Mouse (Mus musculus) CH12.LX (cell line): ENCODE results near the gene Hnrnpa3. TPM values are rescaled to one million over a fixed set of nuclear protein-coding genes. Genes with fewer than 3 reads are reported as not detected.
A peak's percentile ranks its signal among the peaks of the same experiment; 100 is the strongest.

Source experiments
- DNase-seq: peaks from one replicate; pipeline ENCODE4 v3.0.0-alpha.2; 2013; ENCODE audit errors: extremely low read depth
- H3K27ac ChIP-seq: 2 replicates; pipeline ENCODE4 v1.5.1; 2012; ENCODE audit warnings: low read depth, mild to moderate bottlenecking, control low read depth, moderate library complexity; ENCODE audit not compliant: insufficient read depth
- H3K27me3 ChIP-seq: replicated peaks from 2 replicates; pipeline ENCODE3; 2012; ENCODE audit warnings: inconsistent platforms
- H3K36me3 ChIP-seq, 2 experiments: replicated peaks in 1 of 2; 2 replicates each; pipeline versions ENCODE3 to v1.6.1; 2012; ENCODE audit warnings: inconsistent platforms in 1 of 2, low read length in 1 of 2, mild to moderate bottlenecking in 1 of 2, mixed read lengths in 1 of 2, moderate library complexity in 1 of 2; ENCODE audit not compliant: control insufficient read depth in 1 of 2, insufficient read depth in 1 of 2
- H3K4me1 ChIP-seq, 2 experiments: 2 replicates each; pipeline ENCODE4 v1.6.1; 2012; ENCODE audit warnings: inconsistent platforms in 1 of 2, moderate library complexity in 1 of 2; ENCODE audit not compliant: insufficient read depth in 2 of 2, control insufficient read depth in 1 of 2
- H3K4me2 ChIP-seq: 2 replicates; pipeline ENCODE4 v1.6.1; 2012; ENCODE audit warnings: low read depth, mild to moderate bottlenecking, control low read depth; ENCODE audit not compliant: poor library complexity, insufficient read depth, severe bottlenecking
- H3K4me3 ChIP-seq, 3 experiments: fragments of 150-350 bp in 1 of 3; sonication (generic) in 1 of 3; replicated peaks in 1 of 3; 2 replicates each; pipeline versions ENCODE3 to v1.5.1; 2011 to 2012; ENCODE audit warnings: low read depth in 2 of 3, low read length in 2 of 3, mild to moderate bottlenecking in 2 of 3, moderate library complexity in 2 of 3, control low read depth in 1 of 3, improper control_type of control experiment in 1 of 3, inconsistent platforms in 1 of 3, mixed read lengths in 1 of 3; ENCODE audit not compliant: poor library complexity in 1 of 3
- H3K79me2 ChIP-seq: replicated peaks from 2 replicates; pipeline ENCODE4 v1.6.1; 2012; ENCODE audit warnings: mild to moderate bottlenecking, moderate library complexity; ENCODE audit not compliant: control insufficient read depth, poor library complexity, insufficient read depth, severe bottlenecking; ENCODE audit errors: extremely low read depth
- H3K9ac ChIP-seq: 2 replicates; pipeline ENCODE4 v1.6.1; 2012; ENCODE audit warnings: low read depth, mild to moderate bottlenecking, control low read depth, moderate library complexity; ENCODE audit not compliant: insufficient read depth
- H3K9me3 ChIP-seq: replicated peaks from 2 replicates; pipeline ENCODE3; 2012; ENCODE audit warnings: low read length, inconsistent platforms, mixed read lengths
- BHLHE40 ChIP-seq: IDR thresholded peaks from 2 replicates; pipeline ENCODE4 v1.6.1; 2011; ENCODE audit warnings: mild to moderate bottlenecking, low read depth, low read length, improper control_type of control experiment
- CHD1 ChIP-seq: IDR thresholded peaks from 2 replicates; pipeline ENCODE4 v1.6.1; 2012; ENCODE audit warnings: low read depth, low read length, improper control_type of control experiment, inconsistent platforms
- CHD2 ChIP-seq: IDR thresholded peaks from 2 replicates; pipeline ENCODE4 v1.6.1; 2011; ENCODE audit warnings: low read length, improper control_type of control experiment
- CTCF ChIP-seq, 2 experiments: IDR thresholded peaks in 1 of 2; conservative IDR thresholded peaks in 1 of 2; 2 replicates each; pipeline ENCODE4 v1.5.1; 2011 to 2012; ENCODE audit warnings: low read depth in 2 of 2, low read length in 2 of 2, improper control_type of control experiment in 1 of 2, inconsistent platforms in 1 of 2, mild to moderate bottlenecking in 1 of 2, moderate library complexity in 1 of 2
- E2F4 ChIP-seq: IDR thresholded peaks from 2 replicates; pipeline ENCODE4 v1.6.1; 2011; ENCODE audit warnings: low read depth, low read length, improper control_type of control experiment; ENCODE audit not compliant: insufficient replicate concordance
- ELF1 ChIP-seq: IDR thresholded peaks from 2 replicates; pipeline ENCODE4 v1.6.1; 2014; ENCODE audit warnings: low read depth, mild to moderate bottlenecking, inconsistent platforms, low read length, improper control_type of control experiment
- EP300 ChIP-seq: IDR thresholded peaks from 2 replicates; pipeline ENCODE4 v1.6.1; 2011; ENCODE audit warnings: low read length, improper control_type of control experiment
- ETS1 ChIP-seq: conservative IDR thresholded peaks from 2 replicates; pipeline ENCODE4 v1.6.1; 2012; ENCODE audit warnings: low read depth, mild to moderate bottlenecking, inconsistent platforms, low read length, improper control_type of control experiment, moderate library complexity
- GABPA ChIP-seq: IDR thresholded peaks from 2 replicates; pipeline ENCODE4 v1.6.1; 2012; ENCODE audit warnings: low read depth, low read length, improper control_type of control experiment, inconsistent platforms; ENCODE audit not compliant: insufficient replicate concordance
- HCFC1 ChIP-seq: IDR thresholded peaks from 2 replicates; pipeline ENCODE4 v1.6.1; 2012; ENCODE audit warnings: low read depth, mild to moderate bottlenecking, inconsistent platforms, low read length, improper control_type of control experiment
- IRF4 ChIP-seq: IDR thresholded peaks from 2 replicates; pipeline ENCODE4 v1.6.1; 2014; ENCODE audit warnings: low read depth, mild to moderate bottlenecking, inconsistent platforms, low read length, improper control_type of control experiment
- JUN ChIP-seq: IDR thresholded peaks from 2 replicates; pipeline ENCODE4 v1.6.1; 2011; ENCODE audit warnings: low read depth, mild to moderate bottlenecking, low read length, improper control_type of control experiment, moderate library complexity; ENCODE audit not compliant: insufficient read depth
- JUND ChIP-seq: conservative IDR thresholded peaks from 2 replicates; pipeline ENCODE4 v1.6.1; 2011; ENCODE audit warnings: low read depth, low read length, improper control_type of control experiment
- KAT2A ChIP-seq: IDR thresholded peaks from 2 replicates; pipeline ENCODE4 v1.6.1; 2012; ENCODE audit warnings: low read length, improper control_type of control experiment, inconsistent platforms; ENCODE audit not compliant: insufficient replicate concordance
- MAFK ChIP-seq: IDR thresholded peaks from 2 replicates; pipeline ENCODE4 v1.6.1; 2011; ENCODE audit warnings: low read length, improper control_type of control experiment; ENCODE audit not compliant: insufficient replicate concordance
- MAX ChIP-seq: IDR thresholded peaks from 2 replicates; pipeline ENCODE4 v1.6.1; 2011; ENCODE audit warnings: low read length, improper control_type of control experiment
- MAZ ChIP-seq: IDR thresholded peaks from 2 replicates; pipeline ENCODE4 v1.6.1; 2012; ENCODE audit warnings: low read depth, mild to moderate bottlenecking, inconsistent platforms, low read length, improper control_type of control experiment, moderate library complexity
- MEF2A ChIP-seq: IDR thresholded peaks from 2 replicates; pipeline ENCODE4 v1.6.1; 2014; ENCODE audit warnings: low read depth, mild to moderate bottlenecking, inconsistent platforms, low read length, improper control_type of control experiment, borderline replicate concordance
- MXI1 ChIP-seq: IDR thresholded peaks from 2 replicates; pipeline ENCODE4 v1.6.1; 2011; ENCODE audit warnings: mild to moderate bottlenecking, low read depth, low read length, improper control_type of control experiment
- MYC ChIP-seq: IDR thresholded peaks from 2 replicates; pipeline ENCODE4 v1.6.1; 2011; ENCODE audit warnings: low read depth, mild to moderate bottlenecking, improper control_type of control experiment, low read length
- NELFE ChIP-seq: IDR thresholded peaks from 2 replicates; pipeline ENCODE4 v1.6.1; 2011; ENCODE audit warnings: low read depth, low read length, improper control_type of control experiment
- PAX5 ChIP-seq: IDR thresholded peaks from 2 replicates; pipeline ENCODE4 v1.6.1; 2012; ENCODE audit warnings: low read length, inconsistent platforms, mixed read lengths
- POLR2A ChIP-seq: IDR thresholded peaks from 2 replicates; pipeline ENCODE4 v1.6.1; 2011; ENCODE audit warnings: low read depth, mild to moderate bottlenecking, improper control_type of control experiment, low read length
- POLR2AphosphoS2 ChIP-seq: IDR thresholded peaks from 2 replicates; pipeline ENCODE4 v1.6.1; 2011; ENCODE audit warnings: low read depth, low read length, improper control_type of control experiment
- RAD21 ChIP-seq: IDR thresholded peaks from 2 replicates; pipeline ENCODE4 v1.6.1; 2011; ENCODE audit warnings: low read depth, mild to moderate bottlenecking, low read length, improper control_type of control experiment, moderate library complexity
- RCOR1 ChIP-seq: conservative IDR thresholded peaks from 2 replicates; pipeline ENCODE4 v1.6.1; 2012; ENCODE audit warnings: low read depth, mild to moderate bottlenecking, inconsistent platforms, low read length, improper control_type of control experiment
- SIN3A ChIP-seq: IDR thresholded peaks from 2 replicates; pipeline ENCODE4 v1.6.1; 2012; ENCODE audit warnings: low read length, improper control_type of control experiment, inconsistent platforms
- SMC3 ChIP-seq: IDR thresholded peaks from 2 replicates; pipeline ENCODE4 v1.6.1; 2011; ENCODE audit warnings: low read depth, low read length, improper control_type of control experiment
- TBP ChIP-seq: conservative IDR thresholded peaks from 2 replicates; pipeline ENCODE4 v1.6.1; 2011; ENCODE audit warnings: low read depth, low read length, improper control_type of control experiment
- TCF12 ChIP-seq: IDR thresholded peaks from 2 replicates; pipeline ENCODE4 v1.6.1; 2014; ENCODE audit warnings: low read depth, mild to moderate bottlenecking, inconsistent platforms, low read length, improper control_type of control experiment
- UBTF ChIP-seq: IDR thresholded peaks from 2 replicates; pipeline ENCODE4 v1.6.1; 2012; ENCODE audit warnings: low read depth, mild to moderate bottlenecking, inconsistent platforms, low read length, improper control_type of control experiment, moderate library complexity
- USF1 ChIP-seq: IDR thresholded peaks from 2 replicates; pipeline ENCODE4 v1.6.1; 2014; ENCODE audit warnings: low read depth, mild to moderate bottlenecking, inconsistent platforms, low read length, improper control_type of control experiment
- USF2 ChIP-seq: conservative IDR thresholded peaks from 2 replicates; pipeline ENCODE4 v1.6.1; 2011; ENCODE audit warnings: low read depth, low read length, improper control_type of control experiment
- ZC3H11A ChIP-seq: IDR thresholded peaks from 2 replicates; pipeline ENCODE4 v1.6.1; 2012; ENCODE audit warnings: low read depth, mild to moderate bottlenecking, inconsistent platforms, low read length, improper control_type of control experiment
- ZKSCAN1 ChIP-seq: IDR thresholded peaks from 2 replicates; pipeline ENCODE4 v1.6.1; 2012; ENCODE audit warnings: low read depth, inconsistent platforms, low read length, improper control_type of control experiment, borderline replicate concordance
- ZMIZ1 ChIP-seq: IDR thresholded peaks from 2 replicates; pipeline ENCODE4 v1.6.1; 2012; ENCODE audit warnings: low read depth, mild to moderate bottlenecking, inconsistent platforms, low read length, improper control_type of control experiment
- ZNF384 ChIP-seq: IDR thresholded peaks from 2 replicates; pipeline ENCODE4 v1.6.1; 2012; ENCODE audit warnings: low read depth, low read length, improper control_type of control experiment, inconsistent platforms
- dilution Hi-C: fragments of 300-500 bp; cut with MboI; formaldehyde crosslinking; loops from 2 replicates; pipeline ENCODE4 v1.14.3; 2020; ENCODE audit warnings: low sequenced_read_pairs; ENCODE audit not compliant: extremely low pct_unique_long_range_greater_than_20kb, extremely low pct_ligation_motif_present
- in situ Hi-C: fragments of 300-500 bp; cut with MboI; formaldehyde crosslinking; loops from 3 replicates; pipeline ENCODE4 v1.14.3; 2019; ENCODE audit warnings: low sequenced_read_pairs, low pct_ligation_motif_present, low pct_unique_long_range_greater_than_20kb, mixed read lengths
- polyA plus RNA-seq: library from polyadenylated mRNA; unstranded; fragments of >175 nt; gene quantifications from 2 replicates; pipeline ENCODE4 v1.2.1, GENCODE M21; 2012; ENCODE audit warnings: low read depth; ENCODE audit not compliant: insufficient read length
- total RNA-seq, 2 experiments: library from RNA; depleted of rRNA; stranded (reverse); fragments of 300-350 nt in 1 of 2; fragments of >200 nt in 1 of 2; gene quantifications; 2 replicates each; pipeline ENCODE4 v1.2.3; 2012 to 2014

Gene Hnrnpa3
- total and polyA plus RNA-seq, 3 experiments, result 83.1 to 373 (median 229) TPM

DNA sequence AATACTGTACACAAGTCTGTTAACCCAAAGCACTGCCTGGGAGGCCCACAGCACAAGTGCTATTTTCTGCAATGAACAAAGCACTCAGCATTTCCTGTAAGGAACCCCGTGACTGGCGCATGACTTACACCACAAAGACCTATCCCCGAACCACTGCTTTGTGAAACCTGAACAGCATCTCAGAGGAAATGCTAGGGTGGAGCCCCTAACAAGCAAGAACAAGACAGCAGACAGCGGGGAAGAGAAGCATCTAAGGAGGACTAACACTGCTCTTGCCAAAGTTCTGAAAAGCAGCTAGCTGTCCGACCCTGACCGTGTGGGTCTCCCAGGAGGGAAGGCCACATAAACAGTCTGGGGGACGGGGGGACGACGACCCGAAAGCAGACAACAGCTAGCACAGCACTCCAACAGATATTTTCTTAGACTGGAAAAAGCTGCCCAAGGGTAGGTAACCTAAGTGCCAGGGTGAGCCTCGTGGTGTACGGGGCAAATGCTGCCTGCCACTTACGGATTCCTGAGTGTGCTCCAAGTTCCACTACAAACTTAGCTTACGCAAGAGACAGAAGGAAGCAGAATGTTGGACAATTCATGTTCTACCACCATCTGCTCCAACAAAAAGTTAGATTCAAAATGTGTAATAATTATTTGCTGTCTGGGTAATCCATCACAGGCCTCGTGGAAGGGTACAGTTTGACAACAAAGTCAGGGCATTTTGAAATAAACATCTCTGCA is 24.1 kb downstream of the Hnrnpa3 start:
- H3K27me3 ChIP-seq, result no peaks in the 10 kb centered on the region
- peak; percentile 96 for DNase-seq
- no peaks in the 10 kb centered on the region for H3K9me3 ChIP-seq
- in situ Hi-C loops (loop anchor here (10.0 kb wide), 1 partner anchor 92 kb away; no protein-coding TSS in a partner anchor), dilution Hi-C loops (no loop called here)
- H3K27ac ChIP-seq, result peak overlapping the region; percentile 91
- H3K4me3 ChIP-seq, result peak overlapping the region; percentile 1 to 42 (median 15)
- peak overlapping the region; percentile 72 for H3K4me2 ChIP-seq
- peaks cover 62% of the 10 kb centered on the region for H3K79me2 ChIP-seq
- H3K4me1 ChIP-seq, result peaks cover 22 to 81% of the 10 kb centered on the region in 2 experiments; a peak in 3 of 4 replicates
- H3K9ac ChIP-seq, result peak overlapping the region; percentile 28; the same call in 1 of the 2 replicates
- H3K36me3 ChIP-seq, result peaks cover 13 to 40% of the 10 kb centered on the region in 2 experiments
- TF ChIP-seq MAFK, result peak; percentile 87
- TF ChIP-seq KAT2A, result 0 out of 2 replicates have a peak, but pooled peaks have one; percentile 56
- peak; percentile 63; the same call in 1 of the 2 replicates for TF ChIP-seq RCOR1
- TF ChIP-seq GABPA, result no peak
- TF ChIP-seq ELF1, result peak; percentile 68; the same call in 1 of the 2 replicates
- TF ChIP-seq CHD1, result no peak
- peak; percentile 95 for TF ChIP-seq ETS1
- TF ChIP-seq ZKSCAN1, result no peak
- TF ChIP-seq JUND, result peak; percentile 61
- TF ChIP-seq MXI1, result peak; percentile 54
- 0 out of 2 replicates have a peak, but pooled peaks have one; percentile 37 for TF ChIP-seq USF2
- TF ChIP-seq ZMIZ1, result 0 out of 2 replicates have a peak, but pooled peaks have one; percentile 47
- peak; percentile 19; the same call in 1 of the 2 replicates for TF ChIP-seq HCFC1
- peak; percentile 79; the same call in 1 of the 2 replicates for TF ChIP-seq SIN3A
- TF ChIP-seq RAD21, result peak; percentile 10
- TF ChIP-seq MEF2A, result peak; percentile 98
- no peak for TF ChIP-seq TBP
- peak; percentile 65 for TF ChIP-seq USF1
- no peak for TF ChIP-seq CTCF (conservative IDR thresholded peaks at IDR 0.05 in 1 of 2, IDR thresholded peaks at IDR 0.05 in 1 of 2; ENCODE audit: low read depth in 2 of 2, low read length in 2 of 2)
- 0 out of 2 replicates have a peak, but pooled peaks have one; percentile 49 for TF ChIP-seq UBTF
- TF ChIP-seq SMC3, result peak; percentile 33; the same call in 1 of the 2 replicates
- TF ChIP-seq E2F4, result no peak
- TF ChIP-seq ZNF384, result peak; percentile 26; the same call in 1 of the 2 replicates
- no peak for TF ChIP-seq ZC3H11A
- TF ChIP-seq MAZ, result 0 out of 2 replicates have a peak, but pooled peaks have one; percentile 47
- TF ChIP-seq POLR2A, result peak; percentile 58
- no peak for TF ChIP-seq PAX5
- TF ChIP-seq TCF12, result peak; percentile 79
- peak; percentile 74; the same call in 1 of the 2 replicates for TF ChIP-seq MAX
- peak; percentile 35; the same call in 1 of the 2 replicates for TF ChIP-seq JUN
- peak; percentile 71; the same call in 1 of the 2 replicates for TF ChIP-seq POLR2AphosphoS2
- TF ChIP-seq EP300, result peak; percentile 85
- peak; percentile 79 for TF ChIP-seq MYC
- TF ChIP-seq BHLHE40, result peak; percentile 100
- TF ChIP-seq CHD2, result peak; percentile 69
- peak; percentile 85 for TF ChIP-seq IRF4
- TF ChIP-seq NELFE, result peak; percentile 51; the same call in 1 of the 2 replicates
